Mouse (Mus musculus) limb, embryonic 12.5 days (tissue): ENCODE data around the gene Phf11d. TPM values are rescaled to one million over a fixed set of nuclear protein-coding genes. Genes with fewer than 3 reads are reported as not detected.
"Not testable (repeated sequence)": the region's sequence is repeated elsewhere in the genome, so short reads cannot be mapped to it uniquely, and the experiment has no call there.

Experiments
- ATAC-seq: fragments of 200-750 bp; cut with Nextera tagmentation; 2 replicates; pipeline ENCODE4 v1.8.0; 2017; ENCODE audit warnings: low read depth, moderate TSS enrichment; ENCODE audit not compliant: insufficient number of reproducible peaks, insufficient read depth, low FRiP score, low TSS enrichment
- H3K27ac ChIP-seq: fragments of 300-500 bp; sonication (generic); 2 replicates; pipeline ENCODE4 v1.5.1; 2016; ENCODE audit warnings: mild to moderate bottlenecking, moderate library complexity
- H3K27me3 ChIP-seq: fragments of 300-500 bp; sonication (generic); 2 replicates; pipeline ENCODE4 v1.6.1; 2016; ENCODE audit warnings: mild to moderate bottlenecking, moderate library complexity
- H3K36me3 ChIP-seq: fragments of 300-500 bp; sonication (generic); 2 replicates; pipeline ENCODE4 v1.6.1; 2016; ENCODE audit warnings: mild to moderate bottlenecking, moderate library complexity
- H3K4me1 ChIP-seq: fragments of 300-500 bp; sonication (generic); replicated peaks from 2 replicates; pipeline ENCODE4 v1.6.1; 2016
- H3K4me2 ChIP-seq: fragments of 300-500 bp; sonication (generic); 2 replicates; pipeline ENCODE4 v1.6.1; 2016; ENCODE audit warnings: mild to moderate bottlenecking, moderate library complexity
- H3K4me3 ChIP-seq: fragments of 300-500 bp; sonication (generic); replicated peaks from 2 replicates; pipeline ENCODE4 v1.5.1; 2016; ENCODE audit warnings: mild to moderate bottlenecking
- H3K9ac ChIP-seq: fragments of 300-500 bp; sonication (generic); replicated peaks from 2 replicates; pipeline ENCODE4 v1.6.1; 2016; ENCODE audit warnings: mild to moderate bottlenecking, moderate library complexity
- H3K9me3 ChIP-seq: fragments of 300-500 bp; sonication (generic); 2 replicates; pipeline ENCODE4 v1.6.1; 2016; ENCODE audit warnings: mild to moderate bottlenecking, moderate library complexity
- WGBS: fragments of 180-500 bp; shearing (Covaris S2); methylation state at CpG from one replicate; pipeline ENCODE4 v1.1.7; 2016; 5-methylcytosine and 5-hydroxymethylcytosine counted together
- polyA plus RNA-seq: library from polyadenylated mRNA; unstranded; fragments of >200 nt; fragmentation: Nextera tagmentation; extraction: Ambion mirVana; gene quantifications from 2 replicates; pipeline ENCODE4 v1.2.1, GENCODE M21; 2016

Gene Phf11d
- polyA plus RNA-seq, 1 experiment from 2014 or later: 0.20 TPM

DNA sequence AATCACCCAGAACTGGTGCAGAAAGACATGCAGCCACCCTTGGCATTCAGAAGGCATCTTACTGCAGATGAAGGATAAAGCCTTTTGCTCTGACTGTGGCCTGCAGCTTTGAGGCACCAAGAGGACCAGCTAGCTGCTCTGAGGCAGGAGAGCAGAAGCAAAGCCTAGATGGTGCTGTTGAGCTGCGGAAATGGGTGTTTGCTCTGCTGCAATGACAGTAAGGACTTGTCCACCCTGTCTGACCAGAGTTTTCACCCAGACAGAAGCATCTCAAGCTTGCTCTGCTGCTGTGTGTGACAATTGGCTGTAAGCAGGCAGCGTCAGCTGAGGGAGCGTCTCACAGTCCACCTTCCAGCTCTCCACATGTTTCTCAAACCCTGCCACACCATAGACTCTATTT lies 34.8 kb downstream of the Phf11d start:
- ATAC-seq, H3K27me3 ChIP-seq, H3K9me3 ChIP-seq, H3K36me3 ChIP-seq, H3K9ac ChIP-seq, H3K4me1 ChIP-seq, H3K4me3 ChIP-seq, H3K4me2 ChIP-seq, H3K27ac ChIP-seq: not testable (repeated sequence)
- 55% methylated on average over 3 of the region's 3 CpGs for WGBS

DNA sequence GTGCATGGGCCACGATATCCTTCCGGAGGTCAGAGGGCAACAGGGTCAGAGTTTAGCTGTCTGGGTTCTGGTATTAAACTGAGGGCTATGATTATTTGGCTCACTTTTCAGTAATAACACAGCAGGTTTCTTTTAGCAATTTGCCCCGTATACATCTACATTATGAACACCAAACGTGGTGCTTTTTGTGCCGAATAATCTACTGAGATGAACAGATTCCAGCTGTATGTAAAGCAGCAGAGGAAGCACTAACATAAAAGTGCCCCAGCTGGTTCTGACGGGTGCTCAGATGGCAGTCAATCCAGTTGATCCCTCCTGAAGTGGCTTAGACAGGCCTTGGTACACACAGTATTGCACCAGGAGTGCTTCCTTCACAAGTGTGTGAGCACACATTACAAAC lies 45.3 kb downstream of the Phf11d start:
- not testable (repeated sequence) for H3K4me2 ChIP-seq
- WGBS: 76% methylated on average over 6 of the region's 6 CpGs

DNA sequence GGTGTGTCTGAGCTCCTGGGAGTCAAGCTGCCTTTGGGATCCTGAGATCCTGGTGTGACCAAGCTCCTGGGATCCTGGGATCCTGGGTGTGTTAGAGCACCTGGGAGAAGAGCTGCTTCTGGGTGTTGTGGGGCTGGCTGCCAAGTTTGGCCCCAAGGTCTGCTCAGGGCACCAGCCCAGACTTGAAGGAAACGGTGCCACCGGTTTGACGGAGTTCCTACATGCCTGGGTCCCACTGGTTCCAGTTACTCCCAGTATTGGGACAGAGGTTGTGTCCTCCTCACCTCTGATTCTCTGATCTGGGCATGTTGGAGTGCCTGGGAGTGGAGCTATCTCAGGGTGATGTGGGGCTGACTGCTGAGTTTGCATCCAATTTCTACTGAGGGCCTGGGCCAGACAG lies 46.2 kb downstream of the Phf11d start:
- 98% methylated on average over 3 of the region's 3 CpGs for WGBS
- H3K9ac ChIP-seq: not testable (repeated sequence)

More for the DNA sequence above, 45.3 kb downstream of the Phf11d start:
- not testable (repeated sequence) for H3K9me3 ChIP-seq, H3K9ac ChIP-seq, ATAC-seq, H3K36me3 ChIP-seq, H3K27me3 ChIP-seq, H3K27ac ChIP-seq, H3K4me1 ChIP-seq, H3K4me3 ChIP-seq

More for the DNA sequence above, 46.2 kb downstream of the Phf11d start:
- not testable (repeated sequence) for H3K27me3 ChIP-seq, H3K36me3 ChIP-seq, H3K9me3 ChIP-seq, ATAC-seq, H3K4me2 ChIP-seq, H3K4me3 ChIP-seq, H3K4me1 ChIP-seq, H3K27ac ChIP-seq

Other genes with a start within 250 kb of the Phf11d start
- gene 1700129C05Rik, start 222.6 kb downstream of the Phf11d start, polyA plus RNA-seq: not detected in 2 replicates
- gene Gm5142, start 186.7 kb downstream of the Phf11d start, polyA plus RNA-seq: not detected in 2 replicates
- gene Rcbtb1, start 164.3 kb downstream of the Phf11d start, polyA plus RNA-seq: 113 and 115 TPM in 2 replicates
- not detected in 2 replicates for gene Gm6904, start 105.3 kb downstream of the Phf11d start, polyA plus RNA-seq
- not detected in 2 replicates for gene Phf11a, start 67.9 kb downstream of the Phf11d start, polyA plus RNA-seq
- not detected in 2 replicates for gene Phf11b, start 24.1 kb downstream of the Phf11d start, polyA plus RNA-seq
- gene Phf11c, start 29.9 kb upstream of the Phf11d start, polyA plus RNA-seq: 0.73 and 0.93 TPM in 2 replicates
- 13.7 and 14.1 TPM in 2 replicates for gene Setdb2, start 75.4 kb upstream of the Phf11d start, polyA plus RNA-seq
- gene Cab39l, start 75.5 kb upstream of the Phf11d start, polyA plus RNA-seq: 40.9 and 43.2 TPM in 2 replicates
- gene Cdadc1, start 232.5 kb upstream of the Phf11d start, polyA plus RNA-seq: 33.1 and 35.5 TPM in 2 replicates